Mouse (Mus musculus) right cerebral cortex, adult 18-20 months (tissue): ENCODE results near the gene Amh.

Experiments used
- DNase-seq: peaks from one replicate; pipeline ENCODE4 v3.0.0; 2022; ENCODE audit warnings: mixed read lengths

Amh gene

GRCm38 (mm10) chr10:80829359-80830278 is 24.6 kb downstream of the Amh start:
- DNase-seq, result no peak

GRCm38 (mm10) chr10:80831136-80831535 is 26.1 kb downstream of the Amh start:
- DNase-seq, result no peak

GRCm38 (mm10) chr10:80832818-80833217 is 27.8 kb downstream of the Amh start:
- no peak for DNase-seq

GRCm38 (mm10) chr10:80835617-80836016 is 30.6 kb downstream of the Amh start:
- no peak for DNase-seq

- no peak for DNase-seq
Observed at GRCm38 (mm10) chr10:80836949-80837379, 31.9 kb downstream of the Amh start.

- DNase-seq, result no peak
Observed at GRCm38 (mm10) chr10:80837827-80838226, 32.8 kb downstream of the Amh start.

- DNase-seq, result no peak
Observed at GRCm38 (mm10) chr10:80838346-80838912, 33.4 kb downstream of the Amh start.

GRCm38 (mm10) chr10:80839848-80840247 is 34.8 kb downstream of the Amh start:
- DNase-seq, result no peak

- DNase-seq, result no peak
Observed at GRCm38 (mm10) chr10:80841685-80842084, 36.6 kb downstream of the Amh start.

- DNase-seq, result peak; percentile 79
Observed at GRCm38 (mm10) chr10:80842334-80842733, 37.3 kb downstream of the Amh start.

- no peak for DNase-seq
Observed at GRCm38 (mm10) chr10:80843087-80843930, 38.3 kb downstream of the Amh start.

GRCm38 (mm10) chr10:80843931-80844547 is 39.0 kb downstream of the Amh start, which contains the start of gene Lingo3:
Gene Lingo3 (minus strand): TSS chr10:80844039.
- DNase-seq, result peak; percentile 69

- DNase-seq, result no peak
Observed at GRCm38 (mm10) chr10:80845055-80845693, 40.1 kb downstream of the Amh start.

GRCm38 (mm10) chr10:80845732-80846131 is 40.7 kb downstream of the Amh start:
- DNase-seq, result peak; percentile 79

- no peak for DNase-seq
Observed at GRCm38 (mm10) chr10:80848571-80848970, 43.5 kb downstream of the Amh start.

- peak; percentile 96 for DNase-seq
Observed at GRCm38 (mm10) chr10:80854913-80855748, 50.1 kb downstream of the Amh start, which contains the start of the genes Lsm7 and Sppl2b. Gene Lsm7 (minus strand): TSS chr10:80855209. Gene Sppl2b (plus strand): TSS chr10:80855275.

- no peak for DNase-seq
Observed at GRCm38 (mm10) chr10:80855749-80856073, 50.7 kb downstream of the Amh start.

- no peak for DNase-seq
Observed at GRCm38 (mm10) chr10:80856267-80856666, 51.2 kb downstream of the Amh start.

- no peak for DNase-seq
Observed at GRCm38 (mm10) chr10:80856908-80857307, 51.9 kb downstream of the Amh start.
